Mouse (Mus musculus) myocyte (in vitro differentiated cells): Measurements from ENCODE around the gene St3gal5. TPM values are rescaled to one million over a fixed set of nuclear protein-coding genes. Genes with fewer than 3 reads are reported as not detected.

ENCODE experiments used
- H3K27me3 ChIP-seq: one replicate; pipeline ENCODE4 v1.6.1; 2011; ENCODE audit not compliant: control insufficient read depth, insufficient read depth, insufficient read length
- H3K36me3 ChIP-seq: one replicate; pipeline ENCODE4 v1.6.1; 2011; ENCODE audit not compliant: control insufficient read depth, insufficient read depth
- H3K4me2 ChIP-seq: one replicate; pipeline ENCODE4 v1.6.1; 2011; ENCODE audit warnings: low read depth, control low read depth
- H3K4me3 ChIP-seq: one replicate; pipeline ENCODE4 v1.5.1; 2011; ENCODE audit warnings: mild to moderate bottlenecking, control low read depth, moderate library complexity
- H3K79me2 ChIP-seq: one replicate; pipeline ENCODE4 v1.6.1; 2011; ENCODE audit not compliant: control insufficient read depth, insufficient read depth
- H3ac ChIP-seq: one replicate; pipeline ENCODE4 v1.6.1; 2011; ENCODE audit not compliant: control insufficient read depth, insufficient read length
- CEBPB ChIP-seq: IDR thresholded peaks from 2 replicates; pipeline ENCODE4 v1.6.1; 2011; ENCODE audit warnings: mild to moderate bottlenecking, moderate library complexity; ENCODE audit not compliant: poor library complexity, insufficient read depth, severe bottlenecking
- E2F4 ChIP-seq: IDR thresholded peaks from one replicate; pipeline ENCODE4 v1.6.1; 2011; ENCODE audit warnings: mild to moderate bottlenecking, control low read depth, moderate library complexity; ENCODE audit not compliant: insufficient read depth
- MAX ChIP-seq: IDR thresholded peaks from one replicate; pipeline ENCODE4 v1.6.1; 2011; ENCODE audit warnings: low read depth, mild to moderate bottlenecking, control low read depth
- MYOD1 ChIP-seq, 3 experiments: IDR thresholded peaks; one replicate each; pipeline ENCODE4 v1.6.1; 2011; ENCODE audit warnings: control low read depth in 2 of 3, low read depth in 2 of 3, mild to moderate bottlenecking in 2 of 3, moderate library complexity in 1 of 3; ENCODE audit not compliant: insufficient read length in 2 of 3, control insufficient read depth in 1 of 3
- MYOG ChIP-seq, 3 experiments: IDR thresholded peaks; one replicate each; pipeline ENCODE4 v1.6.1; 2011; ENCODE audit warnings: control low read depth in 2 of 3, low read depth in 2 of 3, mild to moderate bottlenecking in 2 of 3; ENCODE audit not compliant: insufficient read length in 2 of 3, control insufficient read depth in 1 of 3, insufficient read depth in 1 of 3
- POLR2A ChIP-seq: IDR thresholded peaks from one replicate; pipeline ENCODE4 v1.6.1; 2011; ENCODE audit warnings: low read depth, mild to moderate bottlenecking, control low read depth, moderate library complexity; ENCODE audit not compliant: insufficient read length
- POLR2AphosphoS2 ChIP-seq: IDR thresholded peaks from one replicate; pipeline ENCODE4 v1.6.1; 2011; ENCODE audit warnings: low read depth, control low read depth; ENCODE audit not compliant: insufficient read length
- REST ChIP-seq: IDR thresholded peaks from one replicate; pipeline ENCODE4 v1.6.1; 2011; ENCODE audit warnings: mild to moderate bottlenecking, control low read depth, moderate library complexity; ENCODE audit not compliant: insufficient read depth, insufficient read length
- SRF ChIP-seq: IDR thresholded peaks from one replicate; pipeline ENCODE4 v1.6.1; 2011; ENCODE audit warnings: low read depth; ENCODE audit not compliant: control insufficient read depth, insufficient read length
- TCF12 ChIP-seq: IDR thresholded peaks from one replicate; pipeline ENCODE4 v1.6.1; 2011; ENCODE audit warnings: mild to moderate bottlenecking, control low read depth; ENCODE audit not compliant: poor library complexity, insufficient read depth, severe bottlenecking
- TCF3 ChIP-seq: IDR thresholded peaks from one replicate; pipeline ENCODE4 v1.6.1; 2011; ENCODE audit warnings: low read depth, control low read depth; ENCODE audit not compliant: insufficient read length
- USF1 ChIP-seq: IDR thresholded peaks from one replicate; pipeline ENCODE4 v1.6.1; 2011; ENCODE audit warnings: low read depth, mild to moderate bottlenecking, control low read depth, moderate library complexity
- polyA plus RNA-seq: library from polyadenylated mRNA; unstranded; fragments of >200 nt; fragmentation: generic; extraction: Trizol; gene quantifications from one replicate; pipeline ENCODE4 v1.2.1, GENCODE M21; 2012; ENCODE audit warnings: missing spikeins

The St3gal5 gene
- polyA plus RNA-seq, 1 experiment = 94.5 TPM

GRCm38 (mm10) chr6:72096217-72096616, 1.2 kb upstream of the St3gal5 start:
- no peak overlapping the region for H3ac ChIP-seq
- H3K79me2 ChIP-seq = peaks cover 35% of the 10 kb centered on the region
- no peaks in the 10 kb centered on the region for H3K27me3 ChIP-seq
- TF ChIP-seq MYOD1 (IDR thresholded peaks at IDR 0.05; ENCODE audit: control insufficient read depth in 1 of 3, insufficient read length in 2 of 3, low read depth in 2 of 3) (no peak), TCF3 (no peak), REST (no peak), CEBPB (no peak), MYOG (IDR thresholded peaks at IDR 0.05; ENCODE audit: control insufficient read depth in 1 of 3, insufficient read depth in 1 of 3, insufficient read length in 2 of 3, low read depth in 2 of 3) (no peak), SRF (no peak), POLR2A (no peak), USF1 (no peak), MAX (no peak), POLR2AphosphoS2 (no peak), TCF12 (no peak), E2F4 (no peak)
- H3K36me3 ChIP-seq = no peaks in the 10 kb centered on the region
- H3K4me2 ChIP-seq = peak overlapping the region; percentile 83
- H3K4me3 ChIP-seq = peak overlapping the region; percentile 65

DNA sequence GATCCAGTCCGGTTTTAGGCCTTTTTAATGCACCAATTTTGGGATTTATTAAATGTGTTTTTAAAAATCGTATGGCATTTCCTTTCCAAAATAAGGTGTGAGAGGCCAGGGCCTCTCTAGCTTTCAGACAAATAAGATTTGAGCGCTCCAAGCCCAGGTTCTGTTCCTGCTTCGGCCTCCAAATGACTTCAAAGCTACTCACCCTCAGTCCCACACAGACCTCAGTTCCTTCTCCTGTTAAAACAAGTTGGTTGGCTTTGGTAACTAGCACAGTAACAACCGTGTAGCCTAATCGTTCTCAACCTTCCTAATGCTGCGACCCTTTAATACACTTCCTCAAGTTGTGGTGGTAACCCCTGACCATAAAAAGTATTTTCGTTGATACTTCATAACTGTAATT, 723 bp upstream of the St3gal5 start:
- Histone ChIP-seq H3K79me2 (peaks cover 39% of the 10 kb centered on the region), H3ac (no peak overlapping the region), H3K4me2 (peak overlapping the region; percentile 83), H3K27me3 (no peaks in the 10 kb centered on the region), H3K36me3 (no peaks in the 10 kb centered on the region), H3K4me3 (peak overlapping the region; percentile 65)
- TF ChIP-seq MYOG (IDR thresholded peaks at IDR 0.05; ENCODE audit: control insufficient read depth in 1 of 3, insufficient read depth in 1 of 3, insufficient read length in 2 of 3, low read depth in 2 of 3) = no peak
- no peak for TF ChIP-seq REST
- TF ChIP-seq MYOD1 (IDR thresholded peaks at IDR 0.05; ENCODE audit: control insufficient read depth in 1 of 3, insufficient read length in 2 of 3, low read depth in 2 of 3) = no peak
- TF ChIP-seq TCF12 = no peak
- no peak for TF ChIP-seq TCF3
- TF ChIP-seq MAX = no peak
- no peak for TF ChIP-seq CEBPB

GRCm38 (mm10) chr6:72098021-72098655, 746 bp downstream of the St3gal5 start:
- TF ChIP-seq MAX = no peak
- no peak for TF ChIP-seq TCF12
- no peak for TF ChIP-seq POLR2A
- TF ChIP-seq MYOG (IDR thresholded peaks at IDR 0.05; ENCODE audit: control insufficient read depth in 1 of 3, insufficient read depth in 1 of 3, insufficient read length in 2 of 3, low read depth in 2 of 3) = no peak
- TF ChIP-seq MYOD1 (IDR thresholded peaks at IDR 0.05; ENCODE audit: control insufficient read depth in 1 of 3, insufficient read length in 2 of 3, low read depth in 2 of 3) = no peak
- TF ChIP-seq TCF3 = no peak
- TF ChIP-seq CEBPB = no peak
- TF ChIP-seq SRF = no peak
- H3K27me3 ChIP-seq = no peaks in the 10 kb centered on the region
- peak overlapping the region; percentile 65 for H3K4me3 ChIP-seq
- no peaks in the 10 kb centered on the region for H3K36me3 ChIP-seq
- H3ac ChIP-seq = peak overlapping the region; percentile 87
- H3K4me2 ChIP-seq = peak overlapping the region; percentile 81
- peaks cover 54% of the 10 kb centered on the region for H3K79me2 ChIP-seq

DNA sequence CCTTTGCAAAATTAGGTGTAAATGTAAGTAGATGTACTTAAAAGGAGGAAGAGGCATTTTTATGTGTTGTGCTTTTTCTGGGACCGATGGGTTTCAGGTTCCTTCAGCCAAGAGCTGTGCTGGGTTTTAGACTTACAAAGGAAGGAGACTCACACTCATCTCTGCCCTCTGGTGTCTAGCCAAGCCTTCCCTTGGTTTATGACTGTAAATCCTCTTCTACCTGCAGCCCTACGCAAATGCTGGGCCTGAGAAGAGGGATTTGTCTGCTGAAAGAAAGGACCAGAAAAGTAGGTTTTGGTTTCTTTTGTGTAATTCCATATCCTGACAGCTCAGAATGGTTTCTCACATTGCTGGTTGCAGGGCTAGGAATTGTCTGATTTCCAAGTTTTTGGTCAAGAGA, 1.3 kb downstream of the St3gal5 start:
- H3K79me2 ChIP-seq = peaks cover 59% of the 10 kb centered on the region
- no peak for TF ChIP-seq MYOG (IDR thresholded peaks at IDR 0.05; ENCODE audit: control insufficient read depth in 1 of 3, insufficient read depth in 1 of 3, insufficient read length in 2 of 3, low read depth in 2 of 3)
- no peak for TF ChIP-seq TCF3
- no peak for TF ChIP-seq USF1
- no peak for TF ChIP-seq MAX
- no peak for TF ChIP-seq REST
- no peak for TF ChIP-seq POLR2AphosphoS2
- TF ChIP-seq TCF12 = no peak
- no peak for TF ChIP-seq E2F4
- no peak for TF ChIP-seq POLR2A
- TF ChIP-seq CEBPB = no peak
- peak overlapping the region; percentile 65 for H3K4me3 ChIP-seq
- H3K27me3 ChIP-seq = no peaks in the 10 kb centered on the region
- H3ac ChIP-seq = no peak overlapping the region
- H3K36me3 ChIP-seq = no peaks in the 10 kb centered on the region
- H3K4me2 ChIP-seq = peak overlapping the region; percentile 81

DNA sequence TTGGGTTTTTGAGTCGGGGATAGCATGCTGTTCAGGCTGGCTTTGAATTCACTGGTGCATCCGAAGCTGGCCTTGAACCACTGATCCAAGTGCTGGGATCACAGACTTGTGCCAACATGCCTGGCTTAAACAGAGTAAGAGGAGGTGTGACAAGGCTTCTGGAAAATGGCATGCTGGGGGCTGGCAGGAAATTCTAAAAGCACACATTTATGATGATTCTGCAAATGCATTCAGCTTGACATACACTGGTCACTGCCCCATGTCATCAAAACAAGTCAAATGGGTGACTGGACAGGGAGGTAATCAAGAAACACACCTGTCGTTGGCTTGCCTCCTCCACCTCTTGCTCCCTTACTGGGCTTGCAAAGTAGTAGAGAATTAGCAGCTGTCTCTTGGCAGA, 1.9 kb downstream of the St3gal5 start:
- TF ChIP-seq MAX (no peak), SRF (no peak), MYOG (IDR thresholded peaks at IDR 0.05; ENCODE audit: control insufficient read depth in 1 of 3, insufficient read depth in 1 of 3, insufficient read length in 2 of 3, low read depth in 2 of 3) (peak in 1 of 3 experiments; percentile 44), MYOD1 (IDR thresholded peaks at IDR 0.05; ENCODE audit: control insufficient read depth in 1 of 3, insufficient read length in 2 of 3, low read depth in 2 of 3) (peak in 2 of 3 experiments; percentile 68 to 71), POLR2AphosphoS2 (no peak), POLR2A (no peak)
- peak overlapping the region; percentile 65 for H3K4me3 ChIP-seq

More for the DNA sequence above, 1.9 kb downstream of the St3gal5 start:
- Histone ChIP-seq H3K4me2 (peak overlapping the region; percentile 81), H3K27me3 (no peaks in the 10 kb centered on the region), H3K36me3 (no peaks in the 10 kb centered on the region), H3ac (no peak overlapping the region), H3K79me2 (peaks cover 65% of the 10 kb centered on the region)
